Mouse (Mus musculus): ENCODE results near the gene Exd2. TPM values are rescaled to one million over a fixed set of nuclear protein-coding genes. Genes with fewer than 3 reads are reported as not detected.

Gene Exd2
- 24.9 and 28.1 TPM in 2 replicates for polyA plus RNA-seq (2015; fragmentation: Nextera tagmentation; extraction: Ambion mirVana)

DNA sequence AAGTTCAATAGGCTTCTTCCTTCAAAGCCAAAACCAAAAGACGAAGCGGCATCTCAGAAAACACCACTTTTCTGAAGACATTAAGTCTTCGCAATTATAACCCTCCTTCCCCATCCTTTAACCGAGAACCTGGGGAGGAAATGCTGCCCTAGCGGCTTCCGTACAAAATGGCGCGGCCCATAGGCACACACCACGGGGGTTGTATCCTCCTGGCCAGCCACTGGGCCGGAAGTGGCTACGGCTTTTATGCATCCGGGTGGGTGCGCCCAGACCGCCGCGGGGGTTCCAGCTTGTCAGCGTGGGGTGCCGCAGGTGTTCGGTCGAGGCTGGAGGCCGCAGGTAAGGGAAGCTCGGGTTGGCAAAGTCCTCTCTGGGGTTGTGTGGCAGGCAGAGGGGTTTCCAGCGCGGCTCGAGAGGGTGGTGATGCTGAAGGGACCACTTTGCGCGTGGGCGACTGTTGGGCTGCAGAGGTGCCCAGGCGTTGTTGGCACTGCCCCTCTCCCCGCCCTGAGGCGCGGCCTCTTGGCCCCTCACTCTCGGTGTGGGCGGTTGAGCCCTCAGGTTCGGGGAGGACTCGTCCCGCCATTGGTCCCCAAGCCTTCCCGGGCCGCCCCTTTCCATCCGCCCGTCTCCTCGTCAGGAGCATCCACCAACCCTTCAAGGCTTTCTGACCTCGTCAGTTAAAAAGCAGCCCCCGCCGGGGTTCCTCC is at the start of gene Exd2:
Gene Exd2, plus strand, starts transcription at position 154 of the 710 bp plus-strand sequence.
- Histone ChIP-seq H3K4me3 (replicated peaks) (peak within 1 kb of the TSS; percentile 94), H3K4me1 (no peaks in the 10 kb centered on the region), H3K4me2 (peak within 1 kb of the TSS; percentile 72), H3K27ac (peak within 1 kb of the TSS; percentile 92), H3K9ac (peak within 1 kb of the TSS; percentile 40), H3K9me3 (no peaks in the 10 kb centered on the region), H3K27me3 (replicated peaks) (no peaks in the 10 kb centered on the region), H3K36me3 (no peaks in the 10 kb centered on the region)
- peak; percentile 98 for ATAC-seq (ENCODE audit: insufficient read depth, low FRiP score, low read depth)
- WGBS: under 1% methylated on average over 45 of the region's 45 CpGs

DNA sequence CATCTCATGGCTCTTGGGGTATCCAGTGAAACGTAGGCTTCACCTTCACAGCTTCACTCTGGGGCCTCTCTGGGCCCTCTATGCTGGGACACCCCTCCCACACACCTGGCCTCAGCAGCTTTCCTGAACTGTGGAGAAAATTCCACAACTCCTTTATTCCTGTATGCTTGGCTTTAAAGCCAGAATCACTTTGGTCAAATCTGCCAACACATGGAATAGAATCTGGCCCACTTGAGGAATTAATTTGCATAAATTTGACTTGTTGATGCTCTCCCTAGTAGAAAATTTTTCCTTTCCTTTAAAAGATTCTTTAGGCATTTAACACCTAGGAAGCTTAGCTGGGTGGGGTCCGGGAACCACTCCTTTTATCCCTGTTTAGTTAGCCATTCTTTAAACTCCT is 47.8 kb upstream of the Exd2 start:
- WGBS: 96% methylated on average over 2 of the region's 2 CpGs
- H3K27ac ChIP-seq: no peak overlapping the region
- H3K36me3 ChIP-seq: peaks cover 10% of the 10 kb centered on the region; the same call in 1 of the 2 replicates
- H3K9ac ChIP-seq: no peak overlapping the region
- no peak for ATAC-seq (ENCODE audit: insufficient read depth, low FRiP score, low read depth)
- no peaks in the 10 kb centered on the region for H3K27me3 ChIP-seq (replicated peaks)
- H3K4me3 ChIP-seq (replicated peaks): no peak overlapping the region
- H3K4me2 ChIP-seq: no peak overlapping the region
- H3K9me3 ChIP-seq: no peaks in the 10 kb centered on the region
- H3K4me1 ChIP-seq: no peaks in the 10 kb centered on the region

DNA sequence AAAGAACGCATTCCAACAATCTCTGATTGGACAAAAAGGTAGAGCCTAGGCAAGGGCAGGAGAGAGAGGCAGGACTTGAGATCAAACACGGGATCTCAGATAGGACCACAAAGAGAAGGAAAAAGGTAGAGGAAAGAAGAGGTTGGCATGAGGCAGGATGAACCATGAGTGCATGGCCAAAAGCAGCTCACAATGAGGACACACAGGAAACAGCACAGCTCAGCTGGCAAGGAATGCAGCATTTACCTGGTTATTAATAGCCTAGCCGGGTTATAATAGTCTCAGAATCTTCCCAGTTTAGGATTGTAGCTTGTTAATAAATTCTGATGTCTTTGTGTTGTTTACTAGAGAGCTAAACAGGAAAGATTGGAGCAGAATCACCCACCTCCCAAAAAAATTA is 35.2 kb upstream of the Exd2 start:
- no peak overlapping the region for H3K27ac ChIP-seq
- H3K4me2 ChIP-seq: no peak overlapping the region
- WGBS: 85% methylated on average over 3 of the region's 3 CpGs
- H3K4me1 ChIP-seq: no peaks in the 10 kb centered on the region
- ATAC-seq (ENCODE audit: insufficient read depth, low FRiP score, low read depth): no peak
- H3K27me3 ChIP-seq (replicated peaks): no peaks in the 10 kb centered on the region
- no peak overlapping the region for H3K4me3 ChIP-seq (replicated peaks)
- no peaks in the 10 kb centered on the region for H3K9me3 ChIP-seq
- no peak overlapping the region for H3K9ac ChIP-seq
- H3K36me3 ChIP-seq: 0 out of 2 replicates have a peak, but pooled peaks cover 2% of the 10 kb centered on the region

DNA sequence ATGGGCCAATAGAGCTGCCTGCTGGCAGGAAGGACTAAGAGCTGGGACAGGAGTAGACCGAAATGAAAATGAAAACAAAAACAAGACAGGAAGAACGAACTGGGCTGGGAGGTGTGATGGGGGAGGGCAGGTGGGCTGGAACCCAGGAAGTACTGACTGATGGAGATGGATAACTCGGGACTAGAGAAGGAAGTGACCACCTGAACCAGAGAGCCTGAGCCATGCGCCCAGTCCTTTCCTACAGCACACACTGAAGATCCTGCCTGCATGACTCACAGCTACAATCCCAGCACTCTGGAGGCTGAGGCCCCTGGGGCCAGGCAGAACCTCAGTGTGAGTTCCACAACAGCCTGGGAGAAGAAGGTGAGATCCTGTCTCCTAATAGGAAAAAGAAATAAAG is 29.6 kb upstream of the Exd2 start:
- Histone ChIP-seq H3K36me3 (0 out of 2 replicates have a peak, but pooled peaks cover 2% of the 10 kb centered on the region), H3K9me3 (no peaks in the 10 kb centered on the region), H3K4me3 (replicated peaks) (no peak overlapping the region), H3K4me1 (peaks cover 4% of the 10 kb centered on the region; the same call in 1 of the 2 replicates), H3K27ac (no peak overlapping the region), H3K27me3 (replicated peaks) (no peaks in the 10 kb centered on the region), H3K4me2 (no peak overlapping the region), H3K9ac (no peak overlapping the region)
- 63% methylated on average over 4 of the region's 4 CpGs for WGBS
- no peak for ATAC-seq (ENCODE audit: insufficient read depth, low FRiP score, low read depth)

DNA sequence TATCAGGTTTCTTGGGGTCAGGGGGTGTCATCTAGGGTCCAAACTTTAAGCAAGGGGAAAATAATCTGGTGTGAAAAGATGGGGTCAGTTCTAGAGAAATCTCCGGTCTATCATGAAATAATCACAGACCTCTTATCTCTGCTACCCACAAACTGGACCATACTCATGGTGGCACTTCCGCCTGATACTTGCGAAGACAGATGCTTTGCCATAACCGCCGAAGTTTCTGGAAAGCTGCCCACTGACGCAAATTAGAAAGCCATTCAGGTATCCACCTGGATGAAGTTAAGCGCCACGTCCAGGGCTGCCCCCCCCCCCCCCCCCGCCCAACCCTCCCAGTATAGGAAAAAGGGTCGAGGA is 28.3 kb upstream of the Exd2 start:
- 3% methylated on average over 8 of the region's 10 CpGs for WGBS

DNA sequence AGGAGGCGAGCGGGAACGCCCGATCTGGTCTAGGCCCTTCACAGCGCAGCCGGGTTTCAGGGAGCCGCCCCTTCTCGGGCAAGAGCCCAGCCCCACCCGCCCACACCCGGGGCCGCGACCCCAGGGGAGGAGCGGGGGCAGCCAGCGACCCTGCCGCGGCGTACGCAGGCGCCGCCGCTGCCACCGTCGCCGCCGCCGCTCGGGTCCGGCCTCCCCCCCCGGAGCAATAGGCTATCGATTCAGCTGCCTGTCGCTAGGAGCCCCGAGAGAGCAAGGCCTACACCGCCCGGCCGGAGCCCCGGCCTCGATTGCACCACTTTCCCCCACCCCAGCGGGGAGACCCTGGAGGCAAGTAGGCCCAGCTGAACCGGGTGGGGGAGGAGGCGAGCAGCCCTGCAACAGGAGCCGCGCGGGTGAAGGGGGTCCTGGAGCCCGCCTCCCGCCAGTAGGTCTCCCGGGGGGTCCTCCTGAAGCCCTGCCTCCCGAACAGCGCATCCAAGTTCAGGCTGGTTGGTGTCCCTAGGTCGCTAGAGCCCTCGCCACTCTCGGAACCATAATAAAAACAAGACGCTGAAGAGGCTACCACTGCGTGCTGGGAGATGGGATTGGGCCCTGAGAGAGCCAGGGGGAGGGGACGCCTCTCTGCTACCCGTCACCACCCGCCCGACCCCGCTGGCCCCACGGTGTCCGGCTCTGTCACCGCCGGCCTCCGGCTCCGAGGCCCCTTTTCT is 27.8 kb upstream of the Exd2 start:
- peak; percentile 70 for ATAC-seq (ENCODE audit: insufficient read depth, low FRiP score, low read depth)
- Histone ChIP-seq H3K4me3 (replicated peaks) (peak overlapping the region; percentile 92), H3K4me1 (peaks cover 4% of the 10 kb centered on the region; the same call in 1 of the 2 replicates), H3K27me3 (replicated peaks) (no peaks in the 10 kb centered on the region), H3K36me3 (no peaks in the 10 kb centered on the region), H3K9me3 (no peaks in the 10 kb centered on the region), H3K4me2 (peak overlapping the region; percentile 75), H3K9ac (peak overlapping the region; percentile 62), H3K27ac (peak overlapping the region; percentile 88)
- WGBS: under 1% methylated on average over 57 of the region's 64 CpGs

More for the DNA sequence above, 28.3 kb upstream of the Exd2 start:
- H3K36me3 ChIP-seq: no peaks in the 10 kb centered on the region
- no peak for ATAC-seq (ENCODE audit: insufficient read depth, low FRiP score, low read depth)
- H3K4me1 ChIP-seq: peaks cover 4% of the 10 kb centered on the region; the same call in 1 of the 2 replicates
- H3K27me3 ChIP-seq (replicated peaks): no peaks in the 10 kb centered on the region
- peak overlapping the region; percentile 92 for H3K4me3 ChIP-seq (replicated peaks)
- H3K4me2 ChIP-seq: peak overlapping the region; percentile 75
- no peaks in the 10 kb centered on the region for H3K9me3 ChIP-seq
- peak overlapping the region; percentile 88 for H3K27ac ChIP-seq
- peak overlapping the region; percentile 62; the same call in 1 of the 2 replicates for H3K9ac ChIP-seq

DNA sequence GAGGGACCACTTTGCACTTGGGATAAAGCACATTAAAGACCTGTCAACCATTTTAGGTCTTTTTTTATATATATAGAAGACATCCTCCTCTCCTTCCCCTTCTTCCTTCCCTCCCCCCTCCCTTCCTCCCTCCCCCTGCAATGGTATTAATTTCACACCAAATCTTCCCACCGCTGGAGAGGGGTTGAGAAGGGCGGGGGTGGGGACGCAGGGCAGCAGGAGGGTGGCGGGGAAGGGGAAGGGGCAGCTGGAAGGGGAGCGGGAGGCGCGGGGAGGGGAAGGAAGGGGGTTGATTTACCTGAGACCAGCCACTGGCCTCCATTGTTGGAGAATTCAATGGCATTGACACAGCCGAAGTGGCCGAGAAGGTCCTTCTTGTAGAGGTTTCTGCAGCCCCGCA is 27.0 kb upstream of the Exd2 start:
- H3K4me2 ChIP-seq: peak overlapping the region; percentile 75
- WGBS: 2% methylated on average over 7 of the region's 10 CpGs
- peak overlapping the region; percentile 92 for H3K4me3 ChIP-seq (replicated peaks)
- peak overlapping the region; percentile 88 for H3K27ac ChIP-seq
- ATAC-seq (ENCODE audit: insufficient read depth, low FRiP score, low read depth): 0 out of 2 replicates have a peak, but pooled peaks have one; percentile 6
- H3K9ac ChIP-seq: peak overlapping the region; percentile 62
- H3K27me3 ChIP-seq (replicated peaks): no peaks in the 10 kb centered on the region
- no peaks in the 10 kb centered on the region for H3K36me3 ChIP-seq
- no peaks in the 10 kb centered on the region for H3K9me3 ChIP-seq
- H3K4me1 ChIP-seq: peaks cover 4% of the 10 kb centered on the region; the same call in 1 of the 2 replicates

DNA sequence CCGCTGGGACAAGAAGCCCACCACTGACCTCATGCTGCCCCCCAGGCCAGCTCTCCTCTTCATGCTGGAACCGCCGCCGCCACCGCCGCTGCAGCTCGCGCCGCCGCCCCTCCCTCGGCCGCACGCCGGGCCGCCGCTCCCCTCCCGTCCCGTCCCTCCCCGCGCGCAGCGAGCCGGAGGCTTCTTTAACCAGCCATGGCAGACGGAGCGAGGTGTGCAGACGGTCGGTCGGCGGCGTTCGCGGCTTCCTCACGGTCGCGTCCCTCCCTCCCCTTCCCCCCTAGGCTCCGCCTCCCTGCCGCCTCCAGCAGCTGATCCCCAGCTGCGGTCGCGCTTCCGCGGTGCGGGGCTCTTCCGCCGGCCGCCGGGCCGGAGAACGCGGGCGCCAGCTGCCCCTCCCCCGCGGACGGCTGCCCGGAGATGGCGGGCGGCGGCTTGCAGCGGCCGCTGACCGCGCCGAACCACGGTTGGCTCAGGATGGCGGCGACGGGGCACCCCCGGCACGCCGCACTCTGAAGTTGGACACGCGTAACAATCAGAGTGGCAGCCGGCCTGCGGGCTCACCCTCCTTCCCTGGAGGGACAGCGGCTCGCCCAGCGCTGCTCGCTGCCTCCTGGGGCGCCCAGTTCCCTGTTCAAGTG is 26.4 kb upstream of the Exd2 start, which contains the start of gene Dcaf5:
Gene Dcaf5, minus strand, starts transcription at position 266 of the 641 bp plus-strand sequence.
- Histone ChIP-seq H3K4me2 (peak within 1 kb of the TSS; percentile 75), H3K4me1 (peaks cover 4% of the 10 kb centered on the region; the same call in 1 of the 2 replicates), H3K36me3 (no peaks in the 10 kb centered on the region), H3K27me3 (replicated peaks) (no peaks in the 10 kb centered on the region), H3K4me3 (replicated peaks) (peak within 1 kb of the TSS; percentile 92), H3K9ac (peak within 1 kb of the TSS; percentile 62), H3K9me3 (no peaks in the 10 kb centered on the region), H3K27ac (peak within 1 kb of the TSS; percentile 88)
- under 1% methylated on average over 59 of the region's 79 CpGs for WGBS
- ATAC-seq (ENCODE audit: insufficient read depth, low FRiP score, low read depth): peak; percentile 73

DNA sequence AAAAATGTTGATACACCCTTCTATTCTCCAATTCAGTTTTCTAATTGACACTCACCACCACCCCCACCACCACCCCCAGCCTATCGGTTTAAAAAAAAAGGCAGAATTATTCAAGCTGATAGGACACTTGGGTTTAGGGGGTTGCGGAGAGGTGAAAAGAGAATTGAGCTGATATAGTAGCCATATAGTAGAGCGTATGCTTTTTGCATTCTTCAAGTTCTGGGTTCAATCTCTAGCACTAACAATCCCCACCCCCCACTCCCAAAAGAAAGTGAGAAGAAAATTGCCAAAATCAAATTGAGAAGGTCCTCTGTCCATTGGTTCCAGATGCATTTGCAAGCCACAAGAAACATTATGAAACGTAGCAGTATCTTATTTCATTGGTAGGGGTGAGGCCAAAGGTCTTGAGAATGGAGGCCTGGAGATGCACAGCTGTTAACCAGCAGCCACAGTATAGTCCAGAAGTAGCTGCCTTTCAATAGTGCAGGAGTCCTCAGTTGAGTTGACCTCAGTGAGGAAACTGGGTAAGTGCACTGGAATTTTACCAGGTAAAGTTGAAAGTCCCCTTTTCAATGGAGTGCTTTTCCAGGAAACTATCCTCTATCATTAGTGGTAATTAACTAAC is 25.7 kb upstream of the Exd2 start:
- no peaks in the 10 kb centered on the region for H3K9me3 ChIP-seq
- H3K27ac ChIP-seq: peak overlapping the region; percentile 88; the same call in 1 of the 2 replicates
- H3K4me1 ChIP-seq: peaks cover 4% of the 10 kb centered on the region; the same call in 1 of the 2 replicates
- H3K36me3 ChIP-seq: no peaks in the 10 kb centered on the region
- no peak for ATAC-seq (ENCODE audit: insufficient read depth, low FRiP score, low read depth)
- H3K4me2 ChIP-seq: peak overlapping the region; percentile 75
- H3K9ac ChIP-seq: no peak overlapping the region
- H3K4me3 ChIP-seq (replicated peaks): peak overlapping the region; percentile 92
- no peaks in the 10 kb centered on the region for H3K27me3 ChIP-seq (replicated peaks)
- WGBS: 47% methylated on average over 4 of the region's 4 CpGs

DNA sequence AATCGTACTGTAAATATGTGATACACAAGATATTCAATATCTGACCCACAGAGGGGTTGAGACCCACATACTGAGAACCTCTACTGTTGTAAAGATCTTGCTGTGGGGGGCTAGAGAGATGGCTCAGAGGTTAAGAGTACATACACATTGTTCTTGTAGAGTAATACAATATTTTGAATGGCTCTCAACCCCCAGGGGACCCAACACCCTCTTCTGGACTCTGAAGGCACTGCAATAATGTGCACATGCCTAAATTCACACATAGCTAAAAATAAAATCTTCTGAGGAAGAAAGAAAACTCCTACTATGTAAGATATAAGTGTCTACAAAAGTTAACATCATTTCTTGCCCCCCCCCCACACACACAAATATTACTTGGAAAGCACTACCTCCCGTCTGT is 21.9 kb upstream of the Exd2 start:
- no peak overlapping the region for H3K27ac ChIP-seq
- no peak overlapping the region for H3K4me2 ChIP-seq
- no peak for ATAC-seq (ENCODE audit: insufficient read depth, low FRiP score, low read depth)
- H3K9ac ChIP-seq: no peak overlapping the region
- no peaks in the 10 kb centered on the region for H3K4me1 ChIP-seq
- H3K27me3 ChIP-seq (replicated peaks): no peaks in the 10 kb centered on the region
- 75% methylated on average over 2 of the region's 2 CpGs for WGBS
- H3K9me3 ChIP-seq: no peaks in the 10 kb centered on the region
- no peak overlapping the region for H3K4me3 ChIP-seq (replicated peaks)
- H3K36me3 ChIP-seq: no peaks in the 10 kb centered on the region

DNA sequence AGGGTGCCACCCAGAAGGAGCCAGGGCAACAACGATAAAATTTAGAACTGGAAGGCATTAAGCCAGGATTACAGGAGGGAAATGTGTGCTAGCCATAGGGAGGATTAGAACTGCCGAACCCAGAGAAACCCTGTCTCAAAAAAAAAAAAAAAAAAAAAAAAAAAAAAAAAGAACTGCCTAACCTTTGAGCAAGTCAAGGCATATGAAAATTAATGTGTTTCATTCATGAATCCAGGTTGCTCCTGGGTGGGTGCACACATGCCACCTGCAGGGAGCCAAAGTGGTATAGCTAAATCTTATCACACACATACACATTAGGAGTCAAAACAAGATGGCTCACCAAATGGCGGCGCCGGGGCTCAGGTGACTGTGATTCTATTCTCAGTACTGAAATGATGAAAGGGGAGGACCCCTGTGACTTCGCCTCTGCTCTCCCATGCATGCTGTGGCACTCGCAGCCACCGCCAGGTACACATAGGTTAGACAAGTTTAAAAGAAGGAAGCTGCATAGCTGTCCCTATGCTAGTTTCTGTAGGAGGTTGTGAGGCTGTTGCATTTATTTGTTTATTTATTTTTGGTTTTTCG is 18.3 kb upstream of the Exd2 start:
- H3K4me2 ChIP-seq: no peak overlapping the region
- no peaks in the 10 kb centered on the region for H3K36me3 ChIP-seq
- WGBS: 81% methylated on average over 9 of the region's 9 CpGs
- no peak overlapping the region for H3K9ac ChIP-seq
- no peak overlapping the region for H3K4me3 ChIP-seq (replicated peaks)
- no peaks in the 10 kb centered on the region for H3K9me3 ChIP-seq
- ATAC-seq (ENCODE audit: insufficient read depth, low FRiP score, low read depth): no peak
- H3K27ac ChIP-seq: no peak overlapping the region
- no peaks in the 10 kb centered on the region for H3K4me1 ChIP-seq
- H3K27me3 ChIP-seq (replicated peaks): no peaks in the 10 kb centered on the region
